Mouse (Mus musculus) C2C12 (cell line): ENCODE measurements around the gene Ankrd33. TPM values are rescaled to one million over a fixed set of nuclear protein-coding genes. Genes with fewer than 3 reads are reported as not detected.
"Not testable (repeated sequence)": the region's sequence is repeated elsewhere in the genome, so short reads cannot be mapped to it uniquely, and the experiment has no call there.

Source experiments
- H3K27me3 ChIP-seq: one replicate; pipeline ENCODE4 v1.6.1; 2011; ENCODE audit not compliant: control insufficient read depth, insufficient read depth, insufficient read length
- H3K36me3 ChIP-seq: one replicate; pipeline ENCODE4 v1.6.1; 2011; ENCODE audit not compliant: control insufficient read depth, insufficient read depth
- H3K4me3 ChIP-seq: one replicate; pipeline ENCODE4 v1.5.1; 2011; ENCODE audit warnings: mild to moderate bottlenecking, control low read depth; ENCODE audit not compliant: poor library complexity, insufficient read depth, severe bottlenecking
- H3K79me2 ChIP-seq: one replicate; pipeline ENCODE4 v1.6.1; 2011; ENCODE audit not compliant: control insufficient read depth, insufficient read depth
- H3K79me3 ChIP-seq: one replicate; pipeline ENCODE4 v1.6.1; 2011; ENCODE audit warnings: low read depth, control low read depth
- H3ac ChIP-seq: one replicate; pipeline ENCODE3; 2011; ENCODE audit warnings: low read depth; ENCODE audit not compliant: control insufficient read depth, insufficient read length
- CEBPB ChIP-seq: IDR thresholded peaks from one replicate; pipeline ENCODE4 v1.6.1; 2011; ENCODE audit warnings: low read depth, mild to moderate bottlenecking, control low read depth, moderate library complexity
- CTCF ChIP-seq: IDR thresholded peaks from one replicate; pipeline ENCODE4 v1.5.1; 2011; ENCODE audit not compliant: control insufficient read depth, insufficient read depth, insufficient read length
- FOSL1 ChIP-seq: IDR thresholded peaks from one replicate; pipeline ENCODE4 v1.8.0; 2011; ENCODE audit warnings: mild to moderate bottlenecking, low read length; ENCODE audit not compliant: poor library complexity, insufficient read depth, severe bottlenecking
- MAX ChIP-seq: IDR thresholded peaks from one replicate; pipeline ENCODE4 v1.6.1; 2011; ENCODE audit warnings: mild to moderate bottlenecking, control low read depth
- MYOD1 ChIP-seq: IDR thresholded peaks from one replicate; pipeline ENCODE4 v1.6.1; 2011; ENCODE audit warnings: low read depth; ENCODE audit not compliant: control insufficient read depth, insufficient read length
- MYOG ChIP-seq: IDR thresholded peaks from one replicate; pipeline ENCODE4 v1.6.1; 2011; ENCODE audit not compliant: control insufficient read depth, insufficient read length; ENCODE audit errors: extremely low read depth
- USF1 ChIP-seq: IDR thresholded peaks from one replicate; pipeline ENCODE4 v1.6.1; 2011; ENCODE audit warnings: low read depth, mild to moderate bottlenecking, control low read depth, moderate library complexity
- polyA plus RNA-seq: library from polyadenylated mRNA; unstranded; fragments of >200 nt; fragmentation: generic; extraction: Trizol; gene quantifications from one replicate; pipeline ENCODE4 v1.2.1, GENCODE M21; 2012; ENCODE audit warnings: missing spikeins

The Ankrd33 gene
- polyA plus RNA-seq, 1 experiment, result not detected

- Histone ChIP-seq H3K79me2 (no peaks in the 10 kb centered on the region), H3K79me3 (no peaks in the 10 kb centered on the region), H3K27me3 (peaks cover 43% of the 10 kb centered on the region), H3K4me3 (no peak overlapping the region), H3ac (no peak overlapping the region), H3K36me3 (no peaks in the 10 kb centered on the region)
- TF ChIP-seq MYOG, result no peak
Measured at GRCm38 (mm10) chr15:101107906-101108671, 7.5 kb upstream of the Ankrd33 start.

GRCm38 (mm10) chr15:101113176-101113575 lies 2.4 kb upstream of the Ankrd33 start:
- H3K36me3 ChIP-seq, result no peaks in the 10 kb centered on the region
- no peak overlapping the region for H3K4me3 ChIP-seq
- no peaks in the 10 kb centered on the region for H3K79me3 ChIP-seq
- H3K27me3 ChIP-seq, result peaks cover 39% of the 10 kb centered on the region
- no peak overlapping the region for H3ac ChIP-seq
- TF ChIP-seq CEBPB, result peak; percentile 85
- TF ChIP-seq FOSL1, result no peak
- peak; percentile 81 for TF ChIP-seq USF1
- TF ChIP-seq MAX, result no peak
- no peak for TF ChIP-seq CTCF
- no peaks in the 10 kb centered on the region for H3K79me2 ChIP-seq

- not testable (repeated sequence) for H3K36me3 ChIP-seq, H3ac ChIP-seq, H3K4me3 ChIP-seq, H3K79me3 ChIP-seq, H3K79me2 ChIP-seq
- H3K27me3 ChIP-seq, result peaks cover 43% of the 10 kb centered on the region
Measured at GRCm38 (mm10) chr15:101113778-101114177, 1.8 kb upstream of the Ankrd33 start.

- TF ChIP-seq MAX (no peak), USF1 (no peak), MYOD1 (no peak), MYOG (no peak), CEBPB (no peak), CTCF (no peak), FOSL1 (no peak)
- Histone ChIP-seq H3K36me3 (no peaks in the 10 kb centered on the region), H3K79me2 (no peaks in the 10 kb centered on the region), H3ac (no peak overlapping the region), H3K4me3 (no peak overlapping the region), H3K79me3 (no peaks in the 10 kb centered on the region), H3K27me3 (peaks cover 20% of the 10 kb centered on the region)
Measured at GRCm38 (mm10) chr15:101118399-101119125, 3.0 kb downstream of the Ankrd33 start.

DNA sequence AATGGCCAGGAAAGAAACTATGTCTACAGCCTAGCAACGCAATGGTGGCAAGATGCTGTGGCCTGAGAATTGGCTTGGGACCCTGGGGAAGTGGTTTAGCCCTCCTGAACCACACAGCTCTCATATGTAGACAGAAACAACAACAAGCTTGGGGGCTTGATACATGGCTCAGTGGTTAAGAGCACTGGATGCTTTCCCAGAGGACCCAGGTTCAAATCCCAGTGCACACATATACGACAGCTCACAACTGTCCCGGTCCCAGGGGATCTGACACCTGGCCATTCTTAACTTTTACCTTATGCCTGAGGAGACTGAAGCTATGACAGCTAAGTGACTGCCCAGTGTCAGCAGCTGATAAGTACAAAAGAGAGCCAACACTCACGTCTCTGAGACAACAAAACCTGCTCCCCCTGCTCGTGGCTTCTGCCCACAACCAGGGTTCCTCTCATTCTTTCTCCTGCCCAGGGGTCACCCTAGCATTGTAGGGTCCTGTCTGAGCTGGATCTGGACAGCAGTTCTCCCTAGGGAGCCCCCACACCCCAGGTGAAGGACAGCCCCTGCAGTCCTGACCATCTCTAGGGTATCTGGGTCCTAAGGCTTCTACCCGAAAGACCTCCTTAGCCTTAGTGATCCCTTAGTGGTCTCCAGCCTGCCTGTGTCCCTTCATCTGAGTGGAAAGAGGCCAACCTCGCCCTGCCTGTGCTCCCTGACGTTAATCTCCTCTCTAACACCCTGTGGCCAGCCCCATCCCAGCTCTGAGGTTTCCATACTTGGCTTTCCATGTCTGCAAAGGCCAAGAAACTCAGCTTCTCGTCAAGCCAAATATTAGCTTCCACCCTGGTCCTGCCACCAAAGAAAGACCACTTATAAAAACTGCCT lies 6.1 kb downstream of the Ankrd33 start:
- Histone ChIP-seq H3K79me2 (no peaks in the 10 kb centered on the region), H3K79me3 (no peaks in the 10 kb centered on the region), H3ac (no peak overlapping the region), H3K27me3 (peaks cover 30% of the 10 kb centered on the region), H3K4me3 (no peak overlapping the region), H3K36me3 (no peaks in the 10 kb centered on the region)
- TF ChIP-seq CTCF (no peak), MYOG (no peak), FOSL1 (no peak), CEBPB (no peak), USF1 (no peak), MAX (no peak), MYOD1 (no peak)

- TF ChIP-seq MYOG, result no peak
- Histone ChIP-seq H3K79me2 (no peaks in the 10 kb centered on the region), H3ac (no peak overlapping the region), H3K36me3 (no peaks in the 10 kb centered on the region), H3K4me3 (no peak overlapping the region), H3K79me3 (no peaks in the 10 kb centered on the region), H3K27me3 (peaks cover 36% of the 10 kb centered on the region)
Measured at GRCm38 (mm10) chr15:101122290-101122589, 6.7 kb downstream of the Ankrd33 start.
